Mouse (Mus musculus) CD8-positive naive resting alpha-beta T cell, adult 2 months (primary cell): ENCODE measurements around the gene Pik3cd.

ENCODE experiments used
- DNase-seq, 2 experiments: peaks; one replicate each; pipeline ENCODE4 v3.0.0; 2022; ENCODE audit warnings: low read depth in 2 of 2, low spot score in 2 of 2

The Pik3cd gene

GRCm38 (mm10) chr4:149609256-149610025, 92.9 kb downstream of the Pik3cd start:
- no peak for DNase-seq

GRCm38 (mm10) chr4:149608309-149608638, 94.1 kb downstream of the Pik3cd start:
- DNase-seq, result no peak

DNA sequence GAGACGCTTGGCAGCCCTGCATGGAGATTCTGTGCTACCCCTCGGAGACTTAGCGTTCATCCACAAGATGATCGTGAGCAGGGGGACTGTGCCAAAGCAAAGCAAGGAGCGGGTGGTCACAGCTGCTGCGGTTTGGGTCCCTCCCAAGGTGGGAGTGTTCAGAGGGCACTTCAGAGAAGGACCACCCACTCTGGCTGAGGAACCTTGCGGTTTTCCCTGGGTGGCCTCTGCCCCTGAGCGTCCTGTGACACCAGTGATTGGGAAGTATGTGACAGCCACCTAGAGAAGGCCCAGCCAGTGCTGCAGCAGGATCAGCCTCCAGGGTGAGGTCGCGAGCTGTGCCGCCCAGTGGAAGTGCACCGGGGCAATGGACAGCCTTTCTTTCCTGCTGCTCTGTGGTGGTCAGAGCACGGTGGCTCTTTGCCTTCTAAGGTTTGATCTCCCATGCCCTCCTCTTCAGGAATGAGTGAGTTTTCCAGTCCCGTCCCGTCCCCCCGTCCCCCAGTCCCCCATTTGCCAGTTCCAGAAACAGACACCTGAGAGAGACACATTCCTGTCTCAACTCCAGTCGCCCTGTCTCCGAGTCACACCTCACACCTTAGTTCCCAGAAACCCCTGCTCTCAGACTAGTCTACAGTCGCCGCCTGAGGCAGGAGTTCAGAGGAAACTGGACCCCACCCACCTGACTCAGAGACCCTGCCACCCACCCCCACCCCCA, 94.6 kb downstream of the Pik3cd start:
- no peak for DNase-seq

- no peak for DNase-seq
These were observed 95.5 kb downstream of the Pik3cd start for GRCm38 (mm10) chr4:149606766-149607358.

DNA sequence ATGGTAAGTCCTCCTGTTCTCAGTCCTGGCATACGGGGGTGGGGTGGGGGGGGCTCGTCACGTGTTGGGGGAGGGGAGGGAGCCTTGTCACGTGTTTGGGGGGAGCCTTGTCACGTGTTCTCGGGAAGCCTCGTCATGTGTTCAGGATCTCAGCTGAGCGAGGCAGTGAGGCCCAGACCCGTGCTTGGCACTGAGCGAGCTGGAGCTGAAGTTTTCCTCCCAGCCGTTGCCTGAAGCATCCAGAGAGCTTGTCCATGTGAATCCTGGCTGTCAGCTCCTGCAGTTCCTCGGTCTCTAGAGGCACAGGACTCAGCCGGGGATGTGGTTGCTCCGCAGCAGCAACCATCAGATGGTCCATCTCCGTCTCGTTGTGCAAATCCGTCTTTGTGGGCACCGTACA, 96.3 kb downstream of the Pik3cd start:
- no peak for DNase-seq

DNA sequence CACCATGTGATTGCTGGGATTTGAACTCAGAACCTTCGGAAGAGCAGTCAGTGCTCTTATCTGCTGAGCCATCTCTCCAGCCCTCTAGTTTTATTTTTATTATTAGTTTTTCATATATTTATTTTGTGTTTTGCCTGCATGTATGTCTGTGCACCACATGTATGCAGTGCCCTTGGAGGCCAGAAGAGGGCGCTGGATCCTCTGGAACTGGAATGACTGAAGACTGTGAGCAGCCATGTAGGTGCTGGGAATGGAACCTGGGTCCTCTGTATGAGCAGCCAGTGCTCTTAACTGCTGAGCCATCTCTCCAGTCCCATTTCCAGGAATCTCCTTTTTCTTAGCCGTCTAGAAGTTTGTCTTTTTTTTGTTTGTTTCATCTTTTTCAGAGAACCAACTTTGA, 97.9 kb downstream of the Pik3cd start:
- DNase-seq, result no peak

DNA sequence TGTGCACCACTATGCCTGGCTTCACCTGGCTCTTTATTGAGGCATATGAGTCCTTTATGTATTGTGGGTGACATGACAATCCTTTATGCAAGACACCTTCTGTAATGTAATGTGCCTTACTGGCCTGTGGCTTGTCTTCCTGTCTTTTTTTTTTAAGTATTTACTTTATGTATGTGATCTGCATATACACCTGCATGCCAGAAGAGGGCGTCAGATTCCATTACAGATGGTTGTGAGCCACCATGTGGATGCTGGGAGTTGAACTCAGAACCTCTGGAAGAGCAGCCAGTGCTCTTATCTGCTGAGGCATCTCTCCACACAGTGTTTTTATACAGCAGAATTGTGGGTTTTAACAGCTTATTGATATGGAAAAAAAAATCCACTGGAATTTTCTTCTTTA, 98.5 kb downstream of the Pik3cd start:
- DNase-seq, result no peak

DNA sequence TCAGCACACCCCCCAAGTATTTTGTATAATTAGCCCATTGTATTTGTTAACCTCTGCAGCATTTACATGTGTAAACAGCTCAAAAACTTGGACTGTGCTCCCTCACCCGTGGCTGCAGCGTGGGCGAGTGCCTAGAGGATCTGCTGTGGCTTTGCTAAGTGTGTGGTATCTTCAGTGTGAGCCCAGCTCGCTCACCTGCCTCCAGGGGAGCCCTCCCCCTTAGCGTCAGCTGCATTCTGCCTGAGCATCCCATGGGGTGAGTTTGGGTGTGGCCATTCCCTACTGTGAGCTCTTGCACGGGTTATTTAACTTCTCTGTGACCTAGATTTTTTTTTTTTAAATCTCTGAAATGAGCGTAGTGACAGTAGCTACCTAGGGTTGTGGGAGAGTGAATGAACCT, 100.1 kb downstream of the Pik3cd start:
- DNase-seq, result no peak

DNA sequence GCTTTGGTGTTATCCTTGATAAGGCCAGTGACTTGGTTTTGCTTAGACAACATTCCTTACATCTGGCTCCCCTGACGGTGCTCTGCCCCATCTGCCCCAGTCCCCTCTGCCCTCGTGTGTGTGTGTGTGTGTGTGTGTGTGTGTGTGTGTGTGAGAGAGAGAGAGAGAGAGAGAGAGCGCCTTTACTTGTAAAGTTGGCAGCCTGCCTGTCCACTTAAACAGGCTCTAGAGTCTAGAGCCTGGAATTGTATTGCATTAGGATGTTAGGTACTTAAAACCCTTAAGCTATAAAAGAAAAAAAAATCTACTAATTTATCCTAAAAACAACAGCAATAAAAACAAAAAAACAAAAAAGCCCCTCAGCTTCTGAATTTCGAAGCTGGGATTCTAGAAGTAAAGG, 100.9 kb downstream of the Pik3cd start:
- DNase-seq, result no peak

- no peak for DNase-seq
These were observed 102.2 kb downstream of the Pik3cd start for GRCm38 (mm10) chr4:149600130-149600529.

- no peak for DNase-seq
These were observed 102.8 kb downstream of the Pik3cd start for GRCm38 (mm10) chr4:149599549-149599948.
